Mouse (Mus musculus) heart, postnatal 4 days (tissue): Measurements from ENCODE around the gene Pold2. TPM values are rescaled to one million over a fixed set of nuclear protein-coding genes. Genes with fewer than 3 reads are reported as not detected.

ENCODE experiments used
- DNase-seq: peaks from one replicate; pipeline ENCODE4 v3.0.0; 2021
- total RNA-seq, 2 experiments: library from RNA; stranded (reverse); gene quantifications; 2 replicates each; pipeline ENCODE4 v1.2.3; 2021

Pold2 gene
- total RNA-seq, 2 experiments from 2014 or later, result 68.5 to 70.2 TPM

DNA sequence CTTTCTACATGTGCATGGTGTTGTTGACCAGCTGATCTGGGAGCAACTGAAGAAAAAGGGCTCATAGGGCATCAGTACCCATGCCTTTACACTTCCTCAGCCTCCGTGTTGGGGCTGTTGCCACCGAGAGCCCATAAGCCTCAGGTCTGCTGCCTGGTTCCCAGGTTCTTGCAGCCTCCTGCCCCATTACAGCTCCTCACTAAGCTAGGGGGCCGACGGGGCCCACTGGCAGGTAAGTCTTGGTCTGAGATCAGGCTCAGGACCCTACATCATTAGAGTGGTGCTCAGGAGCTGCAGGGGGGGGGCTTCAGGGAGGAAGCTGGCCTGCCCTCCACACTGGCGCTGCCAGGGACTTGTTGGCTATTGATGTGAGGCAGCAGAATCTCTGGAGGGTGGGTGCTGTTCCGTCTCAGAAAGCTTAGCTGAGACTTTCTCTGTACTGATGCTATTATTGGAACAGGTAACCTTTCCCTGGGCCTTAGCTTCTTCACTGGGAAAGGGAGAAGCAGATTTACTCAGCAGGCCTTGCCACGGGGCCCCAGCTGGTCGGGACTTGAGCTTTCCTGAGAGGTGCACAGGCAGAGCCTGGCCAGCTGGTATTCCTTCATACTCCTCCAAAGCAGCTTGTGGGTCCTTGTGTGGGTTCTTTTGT, 21.5 kb downstream of the Pold2 start:
- no peak for DNase-seq

DNA sequence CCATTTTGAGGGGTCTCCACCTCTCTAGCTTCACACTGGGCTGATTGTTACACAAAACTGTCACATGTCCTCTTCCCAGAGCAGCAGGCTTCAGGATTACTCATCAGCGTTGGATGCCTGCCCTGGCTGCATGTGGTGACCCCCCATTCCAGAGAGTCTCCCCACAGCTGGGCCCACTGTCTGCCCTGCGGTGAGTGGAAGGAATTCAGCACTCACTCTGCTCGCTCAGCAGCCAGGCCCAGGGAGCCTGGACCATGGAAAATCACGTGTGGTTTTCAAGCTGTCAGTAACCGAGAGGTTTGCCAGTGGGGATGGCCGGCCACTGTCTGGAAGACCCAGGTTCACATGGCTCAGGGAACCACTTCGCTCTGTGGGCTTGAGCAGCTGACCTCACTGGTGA, 22.2 kb downstream of the Pold2 start:
- peak; percentile 73 for DNase-seq

GRCm38 (mm10) chr11:5855481-5855880, 22.6 kb downstream of the Pold2 start:
- no peak for DNase-seq

GRCm38 (mm10) chr11:5852314-5852713, 25.8 kb downstream of the Pold2 start:
- DNase-seq, result no peak

DNA sequence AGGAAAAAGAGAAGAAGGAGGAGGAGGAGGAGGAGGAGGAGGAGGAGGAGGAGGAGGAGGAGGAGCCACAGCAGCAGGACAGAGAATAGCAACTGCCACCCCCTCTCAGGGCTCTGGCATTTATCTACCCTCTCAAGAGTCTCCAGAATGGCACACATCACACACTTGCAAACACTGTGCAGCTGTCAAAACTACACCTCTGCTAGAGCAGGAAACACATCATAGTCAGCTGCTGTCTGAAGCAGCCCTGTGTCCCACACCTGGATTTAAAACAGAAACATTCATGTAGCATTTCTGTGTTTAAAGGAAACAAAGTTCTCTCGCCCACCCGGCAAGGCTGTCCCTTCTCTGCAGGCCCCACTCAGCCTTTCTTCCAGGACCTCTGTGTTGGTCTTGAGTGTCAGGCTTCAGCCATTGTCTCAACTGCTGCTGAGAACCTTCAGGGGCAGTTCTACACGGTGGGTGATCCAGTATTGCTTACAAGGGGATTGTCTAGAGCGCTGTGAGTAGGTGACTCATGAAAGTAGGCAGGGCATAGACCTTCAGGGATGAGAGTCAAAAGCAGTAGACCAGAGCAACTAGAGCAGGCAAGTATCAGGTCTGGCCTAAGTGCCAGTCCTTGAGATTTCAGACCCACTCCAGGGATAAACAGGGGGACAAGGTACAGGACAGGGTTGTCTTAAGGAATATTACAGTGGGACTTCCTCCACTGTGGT, 26.9 kb downstream of the Pold2 start:
- DNase-seq, result no peak

DNA sequence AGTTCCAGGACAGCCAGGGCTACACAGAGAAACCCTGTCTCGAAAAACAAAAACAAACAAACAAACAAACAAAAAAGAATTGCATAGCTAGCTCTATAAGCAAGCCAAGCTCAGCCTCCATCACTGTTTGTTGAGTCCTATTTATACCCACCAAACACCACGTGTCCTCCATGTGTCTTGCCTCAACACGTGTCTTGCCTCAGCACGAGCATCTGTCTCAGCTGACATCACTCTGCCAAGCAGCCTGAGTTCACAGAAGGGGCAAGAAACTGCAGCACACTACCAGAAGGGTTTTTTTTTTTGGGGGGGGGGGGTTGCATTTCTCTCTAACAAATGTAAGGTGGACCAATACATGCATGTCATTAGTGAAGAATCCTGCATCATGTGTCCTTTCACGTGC, 27.6 kb downstream of the Pold2 start:
- no peak for DNase-seq

- DNase-seq, result peak; percentile 33
Observed at GRCm38 (mm10) chr11:5849316-5849715, 28.8 kb downstream of the Pold2 start.

DNA sequence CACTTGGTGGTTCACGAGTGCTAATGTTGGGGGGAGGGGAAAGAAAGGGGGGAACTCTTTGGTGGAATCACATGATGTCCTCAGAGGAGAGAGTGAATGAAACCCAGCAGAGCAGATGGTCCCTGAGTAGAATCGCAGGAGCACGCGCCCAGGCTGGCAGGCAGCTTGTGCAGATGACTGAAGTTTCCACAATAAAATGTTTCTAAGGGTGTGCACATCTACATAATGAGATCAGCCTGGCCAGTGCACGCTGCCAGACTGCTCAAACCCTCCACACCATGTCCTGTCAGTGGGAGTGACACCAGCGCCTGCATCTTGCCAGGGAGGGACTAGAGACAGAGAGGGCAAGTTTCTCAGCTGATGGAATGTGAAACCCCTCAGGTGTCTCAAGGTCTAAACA, 29.4 kb downstream of the Pold2 start:
- peak; percentile 44 for DNase-seq

- peak; percentile 58 for DNase-seq
Observed at GRCm38 (mm10) chr11:5846639-5847345, 31.3 kb downstream of the Pold2 start.

- no peak for DNase-seq
Observed at GRCm38 (mm10) chr11:5843131-5843530, 35.0 kb downstream of the Pold2 start.

GRCm38 (mm10) chr11:5841751-5842150, 36.3 kb downstream of the Pold2 start:
- DNase-seq, result no peak

GRCm38 (mm10) chr11:5840346-5840745, 37.7 kb downstream of the Pold2 start:
- DNase-seq, result no peak

DNA sequence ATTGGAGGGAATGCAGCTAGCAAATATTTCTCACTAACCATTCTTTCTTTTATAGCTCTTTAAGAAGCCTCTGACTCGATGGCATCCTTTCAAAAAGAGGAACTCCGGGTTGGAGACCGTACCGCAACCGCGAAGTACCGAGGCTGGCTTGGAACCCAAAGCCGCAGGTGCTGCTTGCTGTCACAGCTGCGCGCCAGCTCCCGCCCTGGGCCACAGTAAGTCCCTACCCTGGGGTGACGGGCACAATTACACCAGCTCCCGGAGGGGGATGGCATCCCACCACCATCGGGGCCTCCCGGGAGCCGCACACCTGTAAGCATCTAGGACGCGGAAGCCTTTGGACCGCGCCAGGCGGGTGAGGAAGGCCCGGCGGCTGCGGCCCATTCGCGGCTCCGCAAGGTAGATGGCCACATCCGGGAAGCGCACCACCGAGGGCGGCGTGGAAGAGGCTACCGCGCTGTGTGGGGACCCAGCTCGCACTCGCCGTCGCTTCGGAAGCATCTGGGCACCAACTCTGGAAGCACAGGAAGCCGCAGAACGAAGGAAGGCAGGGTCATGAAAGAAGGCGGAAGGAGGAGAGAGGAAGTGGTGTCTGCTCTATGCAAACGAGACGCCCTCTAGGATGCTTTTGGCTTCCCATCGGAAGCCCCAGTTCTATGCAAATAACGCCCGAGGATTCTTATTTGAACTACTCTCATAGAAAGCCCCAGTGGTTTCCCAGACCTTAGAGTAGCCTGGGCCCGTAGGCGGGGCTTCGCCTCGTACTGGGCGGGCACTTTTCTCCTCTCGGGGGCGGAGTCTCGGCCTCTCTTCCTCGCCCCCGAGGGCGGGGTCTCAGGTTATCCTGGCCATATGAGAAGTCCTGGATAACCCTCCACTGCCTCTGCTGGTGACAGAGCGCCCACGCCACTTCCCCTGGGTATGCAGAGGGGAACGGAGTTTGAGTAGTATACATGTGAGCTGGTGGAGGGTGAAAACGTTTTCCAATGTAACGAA, 40.5 kb downstream of the Pold2 start, which contains the start of gene Polm:
TSS of gene Polm (minus strand) at position 766 of the 996 bp plus-strand sequence.
- peak; percentile 96 for DNase-seq

GRCm38 (mm10) chr11:5836126-5836525, 42.0 kb downstream of the Pold2 start:
- no peak for DNase-seq

DNA sequence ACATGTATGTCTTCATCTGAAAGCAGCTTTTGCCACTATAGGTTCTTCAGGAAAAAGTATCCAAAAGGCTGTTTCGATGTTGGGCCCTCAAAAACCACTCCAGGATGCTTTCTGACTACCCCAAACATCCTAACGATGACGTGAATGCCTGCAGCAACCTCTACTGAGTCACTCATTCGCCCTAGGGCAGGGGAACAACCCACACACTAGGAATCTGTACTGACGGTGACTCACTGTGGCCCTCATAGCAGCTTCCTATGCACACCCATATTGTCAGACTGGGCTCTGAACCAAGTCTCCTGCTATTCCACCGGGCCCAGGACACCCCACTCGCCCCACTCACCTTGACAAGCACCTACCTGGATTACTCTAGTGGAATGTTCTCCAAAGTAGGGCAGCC, 43.0 kb downstream of the Pold2 start:
- DNase-seq, result no peak

DNA sequence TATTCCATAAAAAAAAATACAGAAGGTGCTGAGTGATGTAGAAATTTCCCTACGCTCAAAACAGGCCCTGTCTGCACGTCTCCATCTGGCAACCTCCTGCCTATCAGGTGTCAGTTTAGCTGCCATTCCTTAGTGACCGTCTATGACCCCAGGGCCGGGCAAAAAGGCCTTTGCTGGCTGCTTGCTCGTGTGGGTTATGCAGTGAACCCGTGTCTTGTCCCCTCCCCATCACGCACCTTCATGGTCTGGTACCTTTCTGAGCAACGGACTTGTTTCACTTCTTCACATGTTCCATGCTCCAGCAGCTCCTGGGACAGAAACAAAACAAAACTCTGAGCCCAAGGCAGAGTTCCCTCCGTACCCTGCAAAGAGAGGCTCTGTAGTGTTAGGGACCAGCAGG, 43.6 kb downstream of the Pold2 start:
- no peak for DNase-seq

GRCm38 (mm10) chr11:5829327-5829726, 48.8 kb downstream of the Pold2 start:
- DNase-seq, result no peak

- no peak for DNase-seq
Observed at GRCm38 (mm10) chr11:5828509-5829191, 49.4 kb downstream of the Pold2 start.

DNA sequence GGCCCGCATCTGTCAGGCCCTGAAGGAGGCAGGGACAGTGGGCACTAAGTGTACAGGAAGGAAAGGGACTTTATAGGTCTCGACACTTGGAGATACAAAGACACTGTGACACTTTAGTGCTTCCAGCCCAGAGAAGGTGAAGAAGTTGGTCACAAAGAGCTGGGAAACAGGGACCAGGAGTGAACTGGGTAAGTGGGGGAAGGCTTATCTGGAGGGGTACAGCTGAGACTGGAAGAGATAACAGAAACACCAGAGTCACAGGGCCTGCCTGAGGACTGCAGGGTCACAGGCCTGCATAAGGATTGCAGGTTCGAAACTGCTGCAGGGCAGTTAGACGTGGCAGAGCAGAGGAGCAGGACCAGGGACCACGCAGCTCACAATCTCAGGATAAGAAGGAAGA, 50.2 kb downstream of the Pold2 start:
- no peak for DNase-seq

GRCm38 (mm10) chr11:5825432-5825831, 52.7 kb downstream of the Pold2 start:
- no peak for DNase-seq
